Mouse (Mus musculus): ENCODE results near the gene Etfdh. TPM values are rescaled to one million over a fixed set of nuclear protein-coding genes. Genes with fewer than 3 reads are reported as not detected.

The Etfdh gene
- polyA plus RNA-seq, 1 experiment from 2014 or later = 41.1 TPM

DNA sequence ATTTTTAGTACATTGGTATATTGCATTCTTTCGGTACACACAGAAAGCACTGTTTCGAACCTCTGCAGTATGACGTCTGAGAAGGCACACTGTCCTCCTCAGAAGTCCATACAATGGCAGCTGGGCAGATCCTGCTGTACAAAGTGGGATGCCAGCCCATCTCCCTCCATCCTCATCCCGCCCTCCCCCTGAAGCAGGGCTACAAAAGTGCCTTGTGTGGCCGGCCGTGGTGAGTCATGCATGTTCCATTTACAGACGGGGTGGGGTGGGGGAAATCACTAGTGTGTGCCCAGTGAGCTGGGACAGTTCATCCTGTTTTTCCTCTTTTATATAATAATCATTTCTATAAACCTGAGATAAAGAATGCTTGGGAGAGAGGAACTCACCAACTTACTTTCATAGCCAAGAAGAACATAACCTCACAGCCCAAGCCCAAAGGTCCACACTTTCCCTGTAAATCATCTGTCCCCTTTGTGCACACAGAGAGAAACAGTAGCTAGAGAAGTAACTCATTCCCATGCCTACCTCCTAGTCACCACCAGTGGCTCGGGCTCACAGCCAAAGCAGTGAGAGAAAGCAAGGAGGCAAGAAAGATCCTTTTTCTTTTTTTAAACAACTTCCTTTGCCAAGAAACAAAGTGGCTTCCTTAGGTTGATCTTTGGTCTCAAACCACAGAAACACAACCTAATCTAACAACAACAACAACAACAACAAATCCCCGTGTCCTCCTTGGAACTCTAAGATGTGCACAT is 70.1 kb downstream of the Etfdh start:
- WGBS = 91% methylated on average over 9 of the region's 9 CpGs

DNA sequence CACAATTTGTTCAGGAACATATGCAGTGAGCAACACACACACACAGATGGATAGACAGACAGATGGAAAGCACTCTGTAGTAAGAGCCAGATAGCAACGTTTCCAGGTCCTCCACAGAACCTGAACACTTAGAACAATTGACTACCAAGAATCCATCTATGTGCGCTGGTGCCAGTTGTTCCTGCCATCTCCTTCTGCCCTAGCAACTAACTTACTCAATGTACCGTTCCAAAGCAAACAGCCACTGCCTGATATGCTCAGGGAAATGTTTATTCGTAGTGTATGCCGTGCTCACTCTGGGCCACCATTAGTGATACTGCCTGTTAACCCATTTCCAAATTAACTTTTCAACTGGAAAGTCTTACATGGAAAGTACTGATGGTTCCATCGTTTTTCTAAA is 74.2 kb downstream of the Etfdh start:
- H3K27me3 ChIP-seq (ENCODE audit: poor library complexity, severe bottlenecking) = no peaks in the 10 kb centered on the region
- H3K36me3 ChIP-seq (replicated peaks) = peaks cover 17% of the 10 kb centered on the region; the same call in 1 of the 2 replicates
- DNase-seq (ENCODE audit: extremely low spot score, low spot score) = no peak
- H3K9me3 ChIP-seq = no peaks in the 10 kb centered on the region
- no peak overlapping the region for H3K27ac ChIP-seq
- no peak overlapping the region for H3K4me3 ChIP-seq
- WGBS = 93% methylated on average over 6 of the region's 6 CpGs
- H3K4me1 ChIP-seq = no peaks in the 10 kb centered on the region

More for the DNA sequence above, 70.1 kb downstream of the Etfdh start:
- H3K4me3 ChIP-seq = no peak overlapping the region
- peaks cover 11% of the 10 kb centered on the region; the same call in 1 of the 2 replicates for H3K36me3 ChIP-seq (replicated peaks)
- H3K27ac ChIP-seq = no peak overlapping the region
- peaks cover 7% of the 10 kb centered on the region for H3K4me1 ChIP-seq
- no peaks in the 10 kb centered on the region for H3K9me3 ChIP-seq
- H3K27me3 ChIP-seq (ENCODE audit: poor library complexity, severe bottlenecking) = no peaks in the 10 kb centered on the region
- no peak for DNase-seq (ENCODE audit: extremely low spot score, low spot score)

Other genes starting within 250 kb of the Etfdh start
- 5.6 and 6.5 TPM in 2 replicates for gene Fnip2, start 61.7 kb downstream of the Etfdh start, polyA plus RNA-seq (2016; fragmentation: Nextera tagmentation; extraction: Ambion mirVana)
- 241 and 245 TPM in 2 replicates for gene Ppid, start 38.2 kb downstream of the Etfdh start, polyA plus RNA-seq (2016; fragmentation: Nextera tagmentation; extraction: Ambion mirVana)
- 23.6 and 23.9 TPM in 2 replicates for gene 4930579G24Rik, start 421 bp downstream of the Etfdh start, polyA plus RNA-seq (2016; fragmentation: Nextera tagmentation; extraction: Ambion mirVana)
- not detected in 2 replicates for gene Rxfp1, start 108.4 kb upstream of the Etfdh start, polyA plus RNA-seq (2016; fragmentation: Nextera tagmentation; extraction: Ambion mirVana)
- 3.7 and 4.1 TPM in 2 replicates for gene Tmem144, start 223.3 kb upstream of the Etfdh start, polyA plus RNA-seq (2016; fragmentation: Nextera tagmentation; extraction: Ambion mirVana)

Data from forebrain, embryonic 10.5 days (tissue).